In the genomic region with DNA sequence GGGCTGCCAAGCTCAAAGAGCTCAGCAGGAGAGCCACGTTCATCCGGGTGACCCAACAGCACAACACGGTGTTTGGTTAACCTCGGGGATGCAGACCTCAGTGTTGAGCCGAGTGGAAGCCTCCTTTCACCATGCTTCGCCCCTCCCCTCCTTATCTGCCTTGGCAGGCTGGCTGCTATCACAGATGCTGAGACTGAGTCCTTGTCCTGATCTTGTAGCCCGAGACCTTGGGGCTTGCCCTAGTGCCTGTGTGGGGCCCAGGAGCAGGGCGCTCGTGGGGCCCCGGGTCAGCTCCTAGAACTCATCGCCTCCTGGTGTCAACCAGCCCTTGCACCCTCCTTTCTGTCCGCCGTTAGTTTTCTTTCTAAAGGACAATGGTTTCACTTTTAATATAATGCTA, we compare ENCODE assay signal across 15 mouse cellular contexts. TPM values are rescaled to one million over a fixed set of nuclear protein-coding genes. Genes with fewer than 3 reads are reported as not detected.
A peak's percentile ranks its signal among the peaks of the same experiment; 100 is the strongest.
DNase-seq lines count a peak whose midpoint lies in the region; ATAC-seq and TF ChIP-seq lines count a peak whose summit lies in the region.
"Had no signal": no experiment of that assay in that cellular context is flagged by ENCODE, and none has a peak within 500 bp of the region (broad histone marks: within the 10 kb centered on the region; RNA-seq: fewer than 3 reads in every experiment).

No protein-coding gene starts in this region.

- peaks cover 49% of the 10 kb centered on the region for H3K36me3 ChIP-seq in heart, embryonic 15.5 days
- peaks cover 0 to 31% of the 10 kb centered on the region in 2 experiments; a peak in 2 of 4 replicates for H3K36me3 ChIP-seq in MEL (ENCODE audit: control insufficient read depth in 1 of 2, insufficient read depth in 2 of 2, low read length in 2 of 2)
- H3K36me3 ChIP-seq in liver, embryonic 15.5 days (replicated peaks) = peaks cover 96% of the 10 kb centered on the region
- H3K36me3 ChIP-seq: midbrain, embryonic 12.5 days; neural tube, embryonic 12.5 days had no signal

- TF ChIP-seq RAD21 in MEL (IDR thresholded peaks at IDR 0.05; ENCODE audit: low read depth, low read length) = no peak

- 0 out of 2 replicates have a peak overlapping the region, but pooled peaks have one; percentile 11 for H3K27ac ChIP-seq in heart, embryonic 15.5 days
- H3K27ac ChIP-seq in MEL (ENCODE audit: control insufficient read depth, low read depth, low read length) = peak overlapping the region; percentile 88
- H3K27ac ChIP-seq in liver, embryonic 15.5 days (replicated peaks) = peak overlapping the region; percentile 92
- H3K27ac ChIP-seq: embryonic facial prominence, embryonic 15.5 days; hindbrain, embryonic 15.5 days; midbrain, embryonic 12.5 days; neural tube, embryonic 12.5 days had no signal

- H3K79me2 ChIP-seq in MEL (ENCODE audit: control insufficient read depth, insufficient read depth, low read length, poor library complexity) = no peaks in the 10 kb centered on the region

- no peak for TF ChIP-seq POLR2A in MEL (IDR thresholded peaks at IDR 0.05; ENCODE audit: control insufficient read depth in 1 of 2, insufficient read depth in 1 of 2, low read depth in 1 of 2, low read length in 2 of 2, poor library complexity in 1 of 2)

- H3K27me3 ChIP-seq in heart, embryonic 15.5 days = no peaks in the 10 kb centered on the region
- no peaks in the 10 kb centered on the region for H3K27me3 ChIP-seq in MEL (ENCODE audit: control insufficient read depth in 1 of 2, insufficient read depth in 2 of 2, low read length in 2 of 2)
- no peaks in the 10 kb centered on the region for H3K27me3 ChIP-seq in liver, embryonic 15.5 days
- H3K27me3 ChIP-seq: embryonic facial prominence, embryonic 15.5 days; hindbrain, embryonic 15.5 days; midbrain, embryonic 12.5 days; neural tube, embryonic 12.5 days had no signal

- DNase-seq in heart, adult 8-10 months (ENCODE audit: low spot score) = no peak
- DNase-seq in MEL (ENCODE audit: low read depth, low spot score) = peak; percentile 86
- DNase-seq in c-Kit-negative CD71-positive TER-119-positive erythroid progenitor cells, embryonic 14.5 days (ENCODE audit: low read depth, low spot score) = peak; percentile 88
- DNase-seq in kidney, postnatal 4 days = no peak
- no peak for DNase-seq in kidney, adult 18-20 months
- DNase-seq: cerebellum, adult 8-10 months; gastrocnemius, postnatal 36 days; kidney, postnatal 14 days; lung, adult 2 months had no signal

- no peak overlapping the region for H3K9ac ChIP-seq in heart, embryonic 15.5 days
- H3K9ac ChIP-seq in MEL (ENCODE audit: control insufficient read depth, low read depth, low read length, poor library complexity, severe bottlenecking) = peak overlapping the region; percentile 58
- H3K9ac ChIP-seq in liver, embryonic 15.5 days = peak overlapping the region; percentile 53
- H3K9ac ChIP-seq: embryonic facial prominence, embryonic 15.5 days; hindbrain, embryonic 15.5 days; midbrain, embryonic 12.5 days; neural tube, embryonic 12.5 days had no signal

- H3K4me3 ChIP-seq in heart, embryonic 15.5 days = no peak overlapping the region
- peak overlapping the region in 1 of 2 experiments; percentile 31; a peak in 2 of 4 replicates for H3K4me3 ChIP-seq in MEL (ENCODE audit: control insufficient read depth in 1 of 2, insufficient read depth in 1 of 2, low read depth in 2 of 2, low read length in 2 of 2)
- peak overlapping the region; percentile 42 for H3K4me3 ChIP-seq in liver, embryonic 15.5 days (replicated peaks)
- H3K4me3 ChIP-seq: embryonic facial prominence, embryonic 15.5 days; hindbrain, embryonic 15.5 days; midbrain, embryonic 12.5 days; neural tube, embryonic 12.5 days had no signal

- H3K4me1 ChIP-seq in heart, embryonic 15.5 days (replicated peaks) = peaks cover 26% of the 10 kb centered on the region
- H3K4me1 ChIP-seq in MEL (ENCODE audit: control insufficient read depth in 1 of 2, insufficient read depth in 2 of 2, low read length in 2 of 2) = peaks cover 13 to 39% of the 10 kb centered on the region in 2 experiments
- peaks cover 75% of the 10 kb centered on the region for H3K4me1 ChIP-seq in liver, embryonic 15.5 days (replicated peaks)
- H3K4me1 ChIP-seq: embryonic facial prominence, embryonic 15.5 days; hindbrain, embryonic 15.5 days; midbrain, embryonic 12.5 days had no signal

- no peaks in the 10 kb centered on the region for H3K9me3 ChIP-seq in heart, embryonic 15.5 days (replicated peaks)
- no peaks in the 10 kb centered on the region for H3K9me3 ChIP-seq in MEL (replicated peaks; ENCODE audit: insufficient read depth, low read length)
- no peaks in the 10 kb centered on the region for H3K9me3 ChIP-seq in liver, embryonic 15.5 days (replicated peaks)
- H3K9me3 ChIP-seq: embryonic facial prominence, embryonic 15.5 days; hindbrain, embryonic 15.5 days; midbrain, embryonic 12.5 days; neural tube, embryonic 12.5 days had no signal

- 41% methylated on average over 13 of the region's 13 CpGs for WGBS in heart, embryonic 15.5 days
- 19% methylated on average over 13 of the region's 13 CpGs for WGBS in liver, embryonic 15.5 days (ENCODE audit: insufficient replicate concordance)

- TF ChIP-seq EP300 in MEL (IDR thresholded peaks at IDR 0.05; ENCODE audit: low read depth in 1 of 2, low read length in 2 of 2) = peak; percentile 55 to 86

- no peak overlapping the region for H3K4me2 ChIP-seq in heart, embryonic 15.5 days
- peak overlapping the region; percentile 69 for H3K4me2 ChIP-seq in liver, embryonic 15.5 days
- H3K4me2 ChIP-seq: embryonic facial prominence, embryonic 15.5 days; hindbrain, embryonic 15.5 days; midbrain, embryonic 12.5 days; neural tube, embryonic 12.5 days had no signal

- TF ChIP-seq CTCF in MEL (IDR thresholded peaks at IDR 0.05 in 2 of 3, conservative IDR thresholded peaks at IDR 0.05 in 1 of 3; ENCODE audit: control insufficient read depth in 1 of 3, insufficient read depth in 1 of 3, low read depth in 2 of 3, low read length in 3 of 3, poor library complexity in 1 of 3, severe bottlenecking in 1 of 3) = no peak

- ATAC-seq in heart, embryonic 15.5 days (replicated peaks; ENCODE audit: insufficient number of reproducible peaks, insufficient read depth, low FRiP score, low read depth) = no peak; the same call in 1 of the 2 replicates
- ATAC-seq in liver, embryonic 15.5 days (ENCODE audit: insufficient read depth) = peak; percentile 95

TF ChIP-seq in MEL, 35 proteins besides CTCF, POLR2A, EP300 and RAD21 (continues in another document):
- TF ChIP-seq USF1 (IDR thresholded peaks at IDR 0.05; ENCODE audit: low read depth, low read length) (no peak), ELF1 (IDR thresholded peaks at IDR 0.05; ENCODE audit: low read depth, low read length) (no peak), UBTF (IDR thresholded peaks at IDR 0.05; ENCODE audit: borderline replicate concordance, insufficient read depth, low read depth, low read length) (no peak), CHD2 (IDR thresholded peaks at IDR 0.05; ENCODE audit: low read length) (no peak), KAT2A (conservative IDR thresholded peaks at IDR 0.05; ENCODE audit: low read depth, low read length) (no peak), ZMIZ1 (IDR thresholded peaks at IDR 0.05; ENCODE audit: low read depth, low read length) (no peak), TCF12 (IDR thresholded peaks at IDR 0.05; ENCODE audit: low read depth, low read length) (peak; percentile 90), GATA1 (IDR thresholded peaks at IDR 0.05; ENCODE audit: low read depth, low read length) (peak; percentile 91), TBP (IDR thresholded peaks at IDR 0.05; ENCODE audit: low read depth, low read length) (no peak), NELFE (IDR thresholded peaks at IDR 0.05; ENCODE audit: low read depth, low read length) (no peak), MAFK (IDR thresholded peaks at IDR 0.05; ENCODE audit: borderline replicate concordance, low read depth, low read length) (no peak), SIN3A (IDR thresholded peaks at IDR 0.05; ENCODE audit: low read length) (no peak), USF2 (IDR thresholded peaks at IDR 0.05; ENCODE audit: borderline replicate concordance in 1 of 2, insufficient read depth in 1 of 2, low read depth in 1 of 2, low read length in 2 of 2) (no peak), GABPA (IDR thresholded peaks at IDR 0.05; ENCODE audit: low read depth, low read length) (no peak), ZC3H11A (IDR thresholded peaks at IDR 0.05; ENCODE audit: low read depth, low read length) (no peak), E2F4 (IDR thresholded peaks at IDR 0.05; ENCODE audit: borderline replicate concordance, low read depth, low read length) (no peak), ZNF384 (IDR thresholded peaks at IDR 0.05; ENCODE audit: low read depth, low read length) (no peak), POLR2AphosphoS2 (IDR thresholded peaks at IDR 0.05; ENCODE audit: low read length) (no peak), MXI1 (IDR thresholded peaks at IDR 0.05; ENCODE audit: low read depth, low read length) (no peak), POLR2AphosphoS5 (IDR thresholded peaks at IDR 0.05; ENCODE audit: borderline replicate concordance, low read depth, low read length) (no peak), HCFC1 (IDR thresholded peaks at IDR 0.05; ENCODE audit: low read depth, low read length) (no peak; the same call in 1 of the 2 replicates), MAX (IDR thresholded peaks at IDR 0.05; ENCODE audit: low read length) (no peak), ZKSCAN1 (IDR thresholded peaks at IDR 0.05; ENCODE audit: low read depth, low read length) (no peak), CHD1 (IDR thresholded peaks at IDR 0.05; ENCODE audit: low read depth, low read length) (no peak), TAL1 (IDR thresholded peaks at IDR 0.05; ENCODE audit: low read length) (peak; percentile 91), JUND (IDR thresholded peaks at IDR 0.05; ENCODE audit: low read depth, low read length) (no peak), SMC3 (IDR thresholded peaks at IDR 0.05; ENCODE audit: low read depth, low read length) (no peak), RCOR1 (IDR thresholded peaks at IDR 0.05; ENCODE audit: low read depth, low read length) (no peak), MYC (IDR thresholded peaks at IDR 0.05; ENCODE audit: low read depth, low read length) (peak; percentile 47; the same call in 1 of the 2 replicates), BHLHE40 (IDR thresholded peaks at IDR 0.05; ENCODE audit: borderline replicate concordance, low read depth, low read length) (no peak), MYB (IDR thresholded peaks at IDR 0.05; ENCODE audit: low read depth, low read length) (no peak)

RNA-seq across cellular contexts. Expression of a gene that starts 38.7 kb away (rescaled TPM):
- 180 and 185 TPM in 2 replicates for polyA plus RNA-seq in heart, embryonic 15.5 days (2015; fragmentation: Nextera tagmentation; extraction: Ambion mirVana)
- total RNA-seq in heart, adult 8-10 months (2022) = 100 to 1,000 TPM; 152 to 199 (median 170) TPM
- 60.9 and 64.2 TPM in 2 replicates for total RNA-seq in MEL (2012; rRNA removed)
- 100 to 1,000 TPM in 1 of 2 experiments, not detected in 1; 130 TPM for polyA plus RNA-seq in MEL (2012; ENCODE audit: insufficient read depth in 1 of 2, insufficient read length in 2 of 2, low read depth in 1 of 2, low replicate concordance in 2 of 2, missing spikeins in 1 of 2)
- 265 and 273 TPM in 2 replicates for polyA plus RNA-seq in liver, embryonic 15.5 days (2015; fragmentation: Nextera tagmentation; extraction: Ambion mirVana)

Comparison
In these comparisons a context has a peak if more than half of its experiments do, and no peak if none do; other contexts are left out.
1. H3K27ac ChIP-seq: peak in every context shown above with its lines; median percentile 92 in liver, embryonic 15.5 days; 88 in MEL; 11 in heart, embryonic 15.5 days.
2. DNase-seq: peak in MEL (single experiment) and c-Kit-negative CD71-positive TER-119-positive erythroid progenitor cells, embryonic 14.5 days (single experiment); none in heart, adult 8-10 months (single experiment), kidney, postnatal 4 days (0 of 2) and kidney, adult 18-20 months (single experiment).